8 mouse cellular contexts compared by ENCODE assay signal in genomic region chrX:74428826-74429276, GRCm38 (mm10). TPM values are rescaled to one million over a fixed set of nuclear protein-coding genes. Genes with fewer than 3 reads are reported as not detected.
DNase-seq lines count a peak whose midpoint lies in the region; ATAC-seq and TF ChIP-seq lines count a peak whose summit lies in the region.

G6pdx (minus strand) TSS chrX:74429194.

- TF ChIP-seq CTCF in bone marrow, adult 2 months (IDR thresholded peaks at IDR 0.05; ENCODE audit: control insufficient read depth, insufficient read depth, low read length) = no peak; the same call in 1 of the 2 replicates

- WGBS in bone marrow, adult 2 months = 10% methylated on average over 25 of the region's 25 CpGs
- 22% methylated on average over 25 of the region's 25 CpGs for WGBS in embryonic facial prominence, embryonic 15.5 days
- 32% methylated on average over 25 of the region's 25 CpGs for WGBS in kidney, embryonic 14.5 days
- WGBS in limb, embryonic 15.5 days = 27% methylated on average over 25 of the region's 25 CpGs

- no peaks in the 10 kb centered on the region for H3K36me3 ChIP-seq in embryonic facial prominence, embryonic 15.5 days
- peaks cover 4% of the 10 kb centered on the region for H3K36me3 ChIP-seq in kidney, embryonic 14.5 days (ENCODE audit: control insufficient read depth, insufficient read depth, low read length)
- H3K36me3 ChIP-seq in limb, embryonic 15.5 days = peaks cover 6% of the 10 kb centered on the region; the same call in 1 of the 2 replicates

- H3K4me3 ChIP-seq in bone marrow, adult 2 months (replicated peaks; ENCODE audit: control insufficient read depth, low read depth, low read length) = peak within 1 kb of the TSS; percentile 97
- H3K4me3 ChIP-seq in embryonic facial prominence, embryonic 15.5 days (replicated peaks) = peak within 1 kb of the TSS; percentile 56
- H3K4me3 ChIP-seq in kidney, embryonic 14.5 days (ENCODE audit: low read length) = peak within 1 kb of the TSS; percentile 63
- H3K4me3 ChIP-seq in limb, embryonic 15.5 days = peak within 1 kb of the TSS; percentile 52

- peak within 1 kb of the TSS; percentile 95 for H3K27ac ChIP-seq in bone marrow, adult 2 months (ENCODE audit: control insufficient read depth, insufficient read depth, low read depth, low read length, poor library complexity)
- H3K27ac ChIP-seq in embryonic facial prominence, embryonic 15.5 days (replicated peaks) = peak within 1 kb of the TSS; percentile 90
- H3K27ac ChIP-seq in kidney, embryonic 14.5 days (ENCODE audit: low read depth, low read length) = peak within 1 kb of the TSS; percentile 87
- H3K27ac ChIP-seq in limb, embryonic 15.5 days = peak within 1 kb of the TSS; percentile 90

- ATAC-seq in embryonic facial prominence, embryonic 15.5 days (ENCODE audit: insufficient number of reproducible peaks, low FRiP score, low TSS enrichment, low read depth) = peak; percentile 83
- ATAC-seq in kidney, embryonic 14.5 days (ENCODE audit: low FRiP score, low TSS enrichment) = peak; percentile 89
- peak; percentile 83 for ATAC-seq in limb, embryonic 15.5 days (ENCODE audit: insufficient number of reproducible peaks, low FRiP score, low TSS enrichment, low read depth)

- TF ChIP-seq POLR2A in bone marrow, adult 2 months (IDR thresholded peaks at IDR 0.05; ENCODE audit: borderline replicate concordance, control insufficient read depth, low read depth, low read length) = peak; percentile 50; the same call in 1 of the 2 replicates

- no peaks in the 10 kb centered on the region for H3K27me3 ChIP-seq in embryonic facial prominence, embryonic 15.5 days
- no peaks in the 10 kb centered on the region for H3K27me3 ChIP-seq in kidney, embryonic 14.5 days (ENCODE audit: control insufficient read depth, insufficient read depth, low read length)
- H3K27me3 ChIP-seq in limb, embryonic 15.5 days = no peaks in the 10 kb centered on the region

- H3K4me2 ChIP-seq in embryonic facial prominence, embryonic 15.5 days (replicated peaks) = peak within 1 kb of the TSS; percentile 53
- peak within 1 kb of the TSS; percentile 61 for H3K4me2 ChIP-seq in kidney, embryonic 14.5 days (replicated peaks; ENCODE audit: low read depth, low read length)
- peak within 1 kb of the TSS; percentile 52 for H3K4me2 ChIP-seq in limb, embryonic 15.5 days

- DNase-seq in 416B (ENCODE audit: low read depth) = peak; percentile 93
- peak; percentile 91 for DNase-seq in heart, adult 9 months (ENCODE audit: low spot score in 2 of 2)
- peak; percentile 56 to 78 for DNase-seq in monocyte, adult 2 months (ENCODE audit: low read depth in 1 of 2, low spot score in 2 of 2)
- DNase-seq in spleen, postnatal 36 days (ENCODE audit: low spot score in 2 of 2) = peak; percentile 89 to 92

- H3K9me3 ChIP-seq in embryonic facial prominence, embryonic 15.5 days (replicated peaks) = no peaks in the 10 kb centered on the region
- H3K9me3 ChIP-seq in kidney, embryonic 14.5 days (ENCODE audit: control insufficient read depth, low read length) = no peaks in the 10 kb centered on the region
- H3K9me3 ChIP-seq in limb, embryonic 15.5 days = no peaks in the 10 kb centered on the region

- peak within 1 kb of the TSS; percentile 35 for H3K9ac ChIP-seq in embryonic facial prominence, embryonic 15.5 days
- peak within 1 kb of the TSS; percentile 65 for H3K9ac ChIP-seq in kidney, embryonic 14.5 days (ENCODE audit: low read depth, low read length)
- peak within 1 kb of the TSS; percentile 38; the same call in 1 of the 2 replicates for H3K9ac ChIP-seq in limb, embryonic 15.5 days

- peaks cover 3% of the 10 kb centered on the region; the same call in 1 of the 2 replicates for H3K4me1 ChIP-seq in bone marrow, adult 2 months (ENCODE audit: control insufficient read depth, insufficient read depth, low read length)
- no peaks in the 10 kb centered on the region for H3K4me1 ChIP-seq in embryonic facial prominence, embryonic 15.5 days
- no peaks in the 10 kb centered on the region for H3K4me1 ChIP-seq in kidney, embryonic 14.5 days (ENCODE audit: control insufficient read depth, insufficient read depth, low read length)
- peaks cover 2% of the 10 kb centered on the region; the same call in 1 of the 2 replicates for H3K4me1 ChIP-seq in limb, embryonic 15.5 days

RNA-seq across cellular contexts. Expression of gene G6pdx, which starts in this region (rescaled TPM):
- 20.9 and 33.4 TPM in 2 replicates for polyA plus RNA-seq in bone marrow, adult 2 months (2011; ENCODE audit: insufficient read depth, insufficient read length, low replicate concordance, missing spikeins)
- 54.1 and 65.4 TPM in 2 replicates for polyA plus RNA-seq in embryonic facial prominence, embryonic 15.5 days (2015; fragmentation: Nextera tagmentation; extraction: Ambion mirVana)
- polyA plus RNA-seq in kidney, embryonic 14.5 days (2014; fragmentation: Nextera tagmentation; extraction: Ambion mirVana) = 41.4 and 49.6 TPM in 2 replicates
- polyA plus RNA-seq in limb, embryonic 15.5 days (2015; fragmentation: Nextera tagmentation; extraction: Ambion mirVana) = 66.8 and 67.2 TPM in 2 replicates

Comparison
In these comparisons a context has a peak if more than half of its experiments do, and no peak if none do; other contexts are left out.
1. Peak in every context shown above with its lines: DNase-seq, ATAC-seq, H3K4me3 ChIP-seq and H3K27ac ChIP-seq.